Comparison of ENCODE assay signal across 23 mouse cellular contexts in genomic region chr9:21444574-21444973, GRCm38 (mm10). TPM values are rescaled to one million over a fixed set of nuclear protein-coding genes. Genes with fewer than 3 reads are reported as not detected.
A peak's percentile ranks its signal among the peaks of the same experiment; 100 is the strongest.
DNase-seq lines count a peak whose midpoint lies in the region; ATAC-seq and TF ChIP-seq lines count a peak whose summit lies in the region.
"Had no signal": no experiment of that assay in that cellular context is flagged by ENCODE, and none has a peak within 500 bp of the region (broad histone marks: within the 10 kb centered on the region; RNA-seq: fewer than 3 reads in every experiment).

No protein-coding gene starts in this region.

- TF ChIP-seq POLR2A in liver, adult 2 months (IDR thresholded peaks at IDR 0.05; ENCODE audit: extremely low read depth, insufficient read depth, low read length), result no peak
- no peak for TF ChIP-seq POLR2A in ES-Bruce4 (IDR thresholded peaks at IDR 0.05; ENCODE audit: insufficient read depth, low read length)

- peaks cover 13% of the 10 kb centered on the region for H3K4me1 ChIP-seq in liver, adult 2 months (ENCODE audit: control insufficient read depth, insufficient read depth, low read length)
- H3K4me1 ChIP-seq in liver, embryonic 12.5 days, result peaks cover 44% of the 10 kb centered on the region
- no peaks in the 10 kb centered on the region for H3K4me1 ChIP-seq in lung, embryonic 14.5 days (ENCODE audit: insufficient read depth)
- peaks cover 8% of the 10 kb centered on the region for H3K4me1 ChIP-seq in ES-Bruce4 (ENCODE audit: control insufficient read depth, insufficient read depth, low read length)
- H3K4me1 ChIP-seq in stomach, postnatal 0 days (replicated peaks; ENCODE audit: control insufficient read depth, insufficient read depth), result no peaks in the 10 kb centered on the region
- H3K4me1 ChIP-seq: forebrain, embryonic 10.5 days; forebrain, embryonic 13.5 days; hindbrain, embryonic 12.5 days; hindbrain, embryonic 15.5 days had no signal

- peak overlapping the region; percentile 77 for H3K27ac ChIP-seq in liver, adult 2 months (replicated peaks; ENCODE audit: insufficient read depth, low read depth, low read length)
- H3K27ac ChIP-seq in liver, embryonic 12.5 days, result no peak overlapping the region
- H3K27ac ChIP-seq in lung, embryonic 14.5 days (ENCODE audit: low read depth), result no peak overlapping the region
- H3K27ac ChIP-seq in ES-Bruce4 (ENCODE audit: insufficient read depth, low read length), result peak overlapping the region; percentile 15; the same call in 1 of the 2 replicates
- no peak overlapping the region for H3K27ac ChIP-seq in stomach, postnatal 0 days (replicated peaks)
- H3K27ac ChIP-seq: forebrain, embryonic 10.5 days; forebrain, embryonic 13.5 days; hindbrain, embryonic 12.5 days; hindbrain, embryonic 15.5 days had no signal

- no peak for TF ChIP-seq CTCF in liver, adult 2 months (IDR thresholded peaks at IDR 0.05; ENCODE audit: low read depth, low read length)
- no peak for TF ChIP-seq CTCF in lung, embryonic 14.5 days (IDR thresholded peaks at IDR 0.05; ENCODE audit: low read depth)
- TF ChIP-seq CTCF in ES-Bruce4 (IDR thresholded peaks at IDR 0.05; ENCODE audit: low read depth, low read length), result no peak
- TF ChIP-seq CTCF in stomach, postnatal 0 days (IDR thresholded peaks at IDR 0.05; ENCODE audit: low read depth), result no peak

- TF ChIP-seq EP300 in ES-Bruce4 (IDR thresholded peaks at IDR 0.05; ENCODE audit: insufficient read depth, low read depth, low read length), result no peak
- TF ChIP-seq EP300 in stomach, postnatal 0 days (optimal IDR thresholded peaks at IDR 0.05), result no peak

- H3K36me3 ChIP-seq in liver, adult 2 months (ENCODE audit: control insufficient read depth, insufficient read depth, low read length), result no peaks in the 10 kb centered on the region
- H3K36me3 ChIP-seq in liver, embryonic 12.5 days, result peaks cover 30% of the 10 kb centered on the region
- 0 out of 2 replicates have a peak, but pooled peaks cover 5% of the 10 kb centered on the region for H3K36me3 ChIP-seq in lung, embryonic 14.5 days (ENCODE audit: insufficient read depth)
- H3K36me3 ChIP-seq in ES-Bruce4 (ENCODE audit: control insufficient read depth, insufficient read depth, low read length, poor library complexity, severe bottlenecking), result no peaks in the 10 kb centered on the region
- no peaks in the 10 kb centered on the region; the same call in 1 of the 2 replicates for H3K36me3 ChIP-seq in stomach, postnatal 0 days (ENCODE audit: control insufficient read depth, insufficient read depth, low read length)

- no peaks in the 10 kb centered on the region for H3K9me3 ChIP-seq in liver, embryonic 12.5 days (replicated peaks)
- no peaks in the 10 kb centered on the region for H3K9me3 ChIP-seq in lung, embryonic 14.5 days (ENCODE audit: low read depth, low read length)
- H3K9me3 ChIP-seq in ES-Bruce4 (replicated peaks; ENCODE audit: control insufficient read depth, insufficient read depth, low read length, poor library complexity, severe bottlenecking), result no peaks in the 10 kb centered on the region
- H3K9me3 ChIP-seq in stomach, postnatal 0 days (ENCODE audit: control insufficient read depth, low read length), result no peaks in the 10 kb centered on the region
- H3K9me3 ChIP-seq: forebrain, embryonic 10.5 days; forebrain, embryonic 13.5 days; G1E; hindbrain, embryonic 12.5 days; hindbrain, embryonic 15.5 days had no signal

- H3K27me3 ChIP-seq in liver, adult 2 months (ENCODE audit: control insufficient read depth, insufficient read depth, low read length), result no peaks in the 10 kb centered on the region
- H3K27me3 ChIP-seq in liver, embryonic 12.5 days (replicated peaks), result no peaks in the 10 kb centered on the region
- H3K27me3 ChIP-seq in lung, embryonic 14.5 days (ENCODE audit: insufficient read depth, low read length), result no peaks in the 10 kb centered on the region
- H3K27me3 ChIP-seq in ES-Bruce4 (ENCODE audit: control insufficient read depth, insufficient read depth, low read length, poor library complexity, severe bottlenecking), result no peaks in the 10 kb centered on the region
- H3K27me3 ChIP-seq in stomach, postnatal 0 days (ENCODE audit: control insufficient read depth, insufficient read depth, low read length), result no peaks in the 10 kb centered on the region
- H3K27me3 ChIP-seq: forebrain, embryonic 13.5 days; hindbrain, embryonic 12.5 days; hindbrain, embryonic 15.5 days; Patski had no signal

- H3K9ac ChIP-seq in liver, adult 2 months (ENCODE audit: low read depth, low read length), result no peak overlapping the region
- H3K9ac ChIP-seq in liver, embryonic 12.5 days, result no peak overlapping the region
- H3K9ac ChIP-seq in lung, embryonic 14.5 days, result no peak overlapping the region
- H3K9ac ChIP-seq in ES-Bruce4 (ENCODE audit: low read depth, poor library complexity, severe bottlenecking), result no peak overlapping the region
- 0 out of 2 replicates have a peak overlapping the region, but pooled peaks have one; percentile 8 for H3K9ac ChIP-seq in stomach, postnatal 0 days (ENCODE audit: low read length)
- H3K9ac ChIP-seq: forebrain, embryonic 13.5 days; hindbrain, embryonic 12.5 days; hindbrain, embryonic 15.5 days had no signal

- no peak for DNase-seq in liver, adult 2 months (ENCODE audit: extremely low read depth, low read depth, low spot score)
- DNase-seq in lung, embryonic 14.5 days, result peak; percentile 13
- DNase-seq in lung, adult 18-20 months, result no peak
- DNase-seq in stomach, postnatal 0 days (ENCODE audit: low spot score), result no peak
- DNase-seq in thymus, postnatal 4 days, result no peak
- DNase-seq: adrenal gland, postnatal 10 days; adrenal gland, postnatal 36 days; cerebellum, adult 18-20 months; cerebellum, adult 9-10 months; cerebellum, postnatal 14 days; gastrocnemius, postnatal 10 days; heart, adult 11 months had no signal

- WGBS in liver, adult 2 months, result 75% methylated on average over 4 of the region's 4 CpGs
- 78% methylated on average over 4 of the region's 4 CpGs for WGBS in liver, embryonic 12.5 days (ENCODE audit: insufficient replicate concordance)
- WGBS in lung, embryonic 14.5 days, result 84% methylated on average over 4 of the region's 4 CpGs
- WGBS in stomach, postnatal 0 days, result 80% methylated on average over 4 of the region's 4 CpGs

- peaks cover 59% of the 10 kb centered on the region for H3K79me2 ChIP-seq in liver, adult 2 months (ENCODE audit: control insufficient read depth, insufficient read depth, low read length)

- H3K4me3 ChIP-seq in liver, adult 2 months (ENCODE audit: insufficient read depth, low read depth, low read length), result no peak overlapping the region
- H3K4me3 ChIP-seq in liver, embryonic 12.5 days, result no peak overlapping the region
- H3K4me3 ChIP-seq in lung, embryonic 14.5 days (ENCODE audit: low read depth, low read length), result no peak overlapping the region
- no peak overlapping the region for H3K4me3 ChIP-seq in ES-Bruce4 (ENCODE audit: low read depth, low read length)
- no peak overlapping the region for H3K4me3 ChIP-seq in stomach, postnatal 0 days (ENCODE audit: low read depth, low read length)
- H3K4me3 ChIP-seq: forebrain, embryonic 10.5 days; forebrain, embryonic 13.5 days; hindbrain, embryonic 12.5 days; hindbrain, embryonic 15.5 days had no signal

- ATAC-seq in liver, embryonic 12.5 days, result no peak
- no peak for ATAC-seq in lung, embryonic 14.5 days (ENCODE audit: insufficient read depth)
- no peak for ATAC-seq in stomach, postnatal 0 days (ENCODE audit: low FRiP score, low TSS enrichment)
- ATAC-seq: CD4-positive, CD25-positive, alpha-beta regulatory T cell, adult 4 months; forebrain, embryonic 13.5 days; forebrain, embryonic 16.5 days; Patski had no signal

- H3K4me2 ChIP-seq in liver, embryonic 12.5 days, result no peak overlapping the region
- H3K4me2 ChIP-seq in lung, embryonic 14.5 days, result no peak overlapping the region
- no peak overlapping the region for H3K4me2 ChIP-seq in stomach, postnatal 0 days (replicated peaks; ENCODE audit: low read depth)
- H3K4me2 ChIP-seq: forebrain, embryonic 13.5 days; heart, embryonic 11.5 days; hindbrain, embryonic 12.5 days; hindbrain, embryonic 15.5 days had no signal

RNA-seq across cellular contexts. Expression of gene Dnm2, which starts 19.9 kb away (rescaled TPM):
- 28.9 and 32.3 TPM in 2 replicates for total RNA-seq in liver, adult 2 months (2014; rRNA removed)
- polyA plus RNA-seq in liver, adult 2 months (2012; rRNA removed), result 57.3 and 74.4 TPM in 2 replicates
- polyA plus RNA-seq in liver, embryonic 12.5 days (2016; fragmentation: Nextera tagmentation; extraction: Ambion mirVana), result 72.2 and 75.5 TPM in 2 replicates
- 67.9 and 71.8 TPM in 2 replicates for polyA plus RNA-seq in lung, embryonic 14.5 days (2014; fragmentation: Nextera tagmentation; extraction: Ambion mirVana)
- 86.2 and 88.6 TPM in 2 replicates for polyA plus RNA-seq in ES-Bruce4 (2011; ENCODE audit: insufficient read depth, insufficient read length, low read depth, missing spikeins)
- polyA plus RNA-seq in stomach, postnatal 0 days (2015; fragmentation: Nextera tagmentation; extraction: Ambion mirVana), result 76.0 and 78.4 TPM in 2 replicates

RNA-seq across cellular contexts. Expression of gene Qtrt1, which starts 32.9 kb away (rescaled TPM):
- 5.6 TPM in 2 replicates for total RNA-seq in liver, adult 2 months (2014; rRNA removed)
- 8.3 and 15.7 TPM in 2 replicates for polyA plus RNA-seq in liver, adult 2 months (2012; rRNA removed)
- 31.2 and 32.7 TPM in 2 replicates for polyA plus RNA-seq in liver, embryonic 12.5 days (2016; fragmentation: Nextera tagmentation; extraction: Ambion mirVana)
- polyA plus RNA-seq in lung, embryonic 14.5 days (2014; fragmentation: Nextera tagmentation; extraction: Ambion mirVana), result 49.0 and 55.1 TPM in 2 replicates
- polyA plus RNA-seq in ES-Bruce4 (2011; ENCODE audit: insufficient read depth, insufficient read length, low read depth, missing spikeins), result 40.0 and 48.2 TPM in 2 replicates
- polyA plus RNA-seq in stomach, postnatal 0 days (2015; fragmentation: Nextera tagmentation; extraction: Ambion mirVana), result 27.9 and 30.8 TPM in 2 replicates

Comparison
In these comparisons a context has a peak if more than half of its experiments do, and no peak if none do; other contexts are left out.
1. H3K27ac ChIP-seq: peak in liver, adult 2 months (single experiment) and ES-Bruce4 (single experiment); none in liver, embryonic 12.5 days (single experiment), lung, embryonic 14.5 days (single experiment) and stomach, postnatal 0 days (single experiment).